Mouse (Mus musculus): ENCODE measurements at regions not wholly inside any gene's neighbourhood (a gene's known extent, or its start where the extent isn't known, plus 50 kb on each side); places are given as distances from the start of the nearest gene placed in this dataset.

DNA sequence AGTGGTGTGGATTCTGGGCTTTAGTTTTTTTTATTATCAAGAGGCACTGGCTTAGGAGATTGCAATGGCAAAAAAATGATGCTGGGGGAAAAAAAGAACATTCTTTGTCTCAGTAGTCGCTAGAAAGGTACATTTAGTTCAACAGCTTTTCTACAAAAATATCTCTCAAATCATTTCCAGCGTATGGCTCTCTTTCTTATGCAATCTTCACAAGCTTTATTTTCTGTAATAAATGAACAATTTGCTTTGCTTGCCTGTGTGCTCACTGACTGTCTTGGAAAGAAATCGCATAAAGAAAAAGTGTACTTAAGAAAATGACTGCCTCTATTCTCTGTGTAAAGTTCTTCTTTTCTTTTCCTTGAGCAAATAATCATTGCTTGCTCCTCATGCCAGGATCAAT lies 742.1 kb upstream of the Lrrc4c start:
- Histone ChIP-seq H3K4me1 (replicated peaks; ENCODE audit: control insufficient read depth, insufficient read depth, low read length) (no peaks in the 10 kb centered on the region), H3K9ac (ENCODE audit: low read depth, low read length) (no peak overlapping the region), H3K36me3 (ENCODE audit: control insufficient read depth, insufficient read depth) (no peaks in the 10 kb centered on the region), H3K4me2 (replicated peaks; ENCODE audit: low read depth) (no peak overlapping the region), H3K9me3 (ENCODE audit: control insufficient read depth) (no peaks in the 10 kb centered on the region), H3K27me3 (replicated peaks; ENCODE audit: control insufficient read depth, insufficient read depth, low read length) (no peaks in the 10 kb centered on the region), H3K4me3 (ENCODE audit: low read depth, low read length) (no peak overlapping the region), H3K27ac (ENCODE audit: low read depth, low read length) (no peak overlapping the region)
- TF ChIP-seq CTCF (IDR thresholded peaks at IDR 0.05; ENCODE audit: low read depth) = no peak
- WGBS = 79% methylated on average over 3 of the region's 3 CpGs
- no peak for ATAC-seq

DNA sequence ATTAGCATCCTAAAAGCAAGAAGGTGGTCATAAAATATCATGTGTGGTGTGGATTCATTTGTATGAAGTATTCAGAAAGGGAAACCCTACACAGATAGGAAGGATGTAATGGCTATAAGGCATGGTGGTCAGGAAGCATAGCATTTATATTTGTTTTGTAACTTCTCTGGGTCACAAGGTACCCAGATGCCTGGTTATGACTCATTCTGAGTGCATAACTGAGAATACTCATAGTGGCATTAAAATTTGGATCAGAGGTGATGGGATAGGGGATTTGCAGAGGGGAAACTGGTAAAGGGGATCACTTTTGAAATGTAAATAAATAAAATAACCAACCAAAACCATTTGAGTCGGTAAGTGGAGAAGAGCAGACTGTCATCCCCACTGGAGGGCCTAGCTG lies 738.8 kb upstream of the Lrrc4c start:
- Histone ChIP-seq H3K4me2 (replicated peaks; ENCODE audit: low read depth) (no peak overlapping the region), H3K4me3 (ENCODE audit: low read depth, low read length) (no peak overlapping the region), H3K27me3 (replicated peaks; ENCODE audit: control insufficient read depth, insufficient read depth, low read length) (no peaks in the 10 kb centered on the region), H3K9me3 (ENCODE audit: control insufficient read depth) (no peaks in the 10 kb centered on the region), H3K4me1 (replicated peaks; ENCODE audit: control insufficient read depth, insufficient read depth, low read length) (no peaks in the 10 kb centered on the region), H3K36me3 (ENCODE audit: control insufficient read depth, insufficient read depth) (no peaks in the 10 kb centered on the region), H3K9ac (ENCODE audit: low read depth, low read length) (no peak overlapping the region), H3K27ac (ENCODE audit: low read depth, low read length) (no peak overlapping the region)
- no peak for ATAC-seq
- TF ChIP-seq CTCF (IDR thresholded peaks at IDR 0.05; ENCODE audit: low read depth) = no peak
- WGBS = 76% methylated on average over 1 of the region's 1 CpGs

DNA sequence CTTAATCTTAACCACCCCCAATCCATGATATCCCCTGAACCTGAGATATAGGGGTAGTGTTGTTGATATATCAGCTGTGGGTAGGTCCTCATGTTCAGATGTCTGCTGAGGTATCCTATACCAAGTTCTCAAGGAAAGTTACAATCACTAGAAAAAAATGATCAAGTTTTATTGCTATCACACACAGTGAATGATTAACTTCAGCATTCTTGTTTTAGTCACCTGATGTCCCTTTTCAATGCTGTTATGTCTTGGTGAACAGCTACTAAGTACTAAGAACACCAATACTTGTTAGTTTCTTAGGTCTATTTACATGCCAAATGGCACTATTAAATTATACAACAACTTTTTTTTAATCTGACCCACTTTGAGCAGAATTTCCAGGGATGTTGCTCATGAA lies 732.0 kb upstream of the Lrrc4c start:
- Histone ChIP-seq H3K27ac (ENCODE audit: low read depth, low read length) (no peak overlapping the region), H3K9ac (ENCODE audit: low read depth, low read length) (no peak overlapping the region), H3K27me3 (replicated peaks; ENCODE audit: control insufficient read depth, insufficient read depth, low read length) (no peaks in the 10 kb centered on the region), H3K4me1 (replicated peaks; ENCODE audit: control insufficient read depth, insufficient read depth, low read length) (no peaks in the 10 kb centered on the region), H3K4me2 (replicated peaks; ENCODE audit: low read depth) (no peak overlapping the region), H3K4me3 (ENCODE audit: low read depth, low read length) (no peak overlapping the region), H3K36me3 (ENCODE audit: control insufficient read depth, insufficient read depth) (no peaks in the 10 kb centered on the region), H3K9me3 (ENCODE audit: control insufficient read depth) (no peaks in the 10 kb centered on the region)
- TF ChIP-seq CTCF (IDR thresholded peaks at IDR 0.05; ENCODE audit: low read depth) = no peak
- ATAC-seq = no peak

DNA sequence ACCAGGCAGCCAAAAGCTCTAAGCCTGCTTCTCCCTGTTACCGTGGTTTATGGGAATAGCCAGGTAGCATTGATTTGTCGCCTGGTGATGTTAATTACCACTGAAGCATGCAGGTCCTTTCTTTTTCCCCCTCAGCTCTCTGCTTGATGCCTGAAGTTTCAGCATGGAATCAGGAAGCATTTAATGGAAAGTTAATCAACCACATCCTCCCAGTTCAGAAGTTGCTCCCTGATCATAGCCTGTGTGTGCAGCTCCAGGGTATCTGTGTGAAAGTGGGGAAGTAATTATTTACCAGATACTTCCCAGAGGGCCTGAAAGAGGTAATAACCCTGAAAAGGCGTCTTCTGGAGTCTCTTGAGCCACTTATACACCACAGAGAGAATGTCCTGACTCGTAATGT lies 730.9 kb upstream of the Lrrc4c start:
- H3K4me2 ChIP-seq (replicated peaks; ENCODE audit: low read depth) = no peak overlapping the region
- no peaks in the 10 kb centered on the region for H3K36me3 ChIP-seq (ENCODE audit: control insufficient read depth, insufficient read depth)
- TF ChIP-seq CTCF (IDR thresholded peaks at IDR 0.05; ENCODE audit: low read depth) = no peak
- no peak for ATAC-seq
- H3K27me3 ChIP-seq (replicated peaks; ENCODE audit: control insufficient read depth, insufficient read depth, low read length) = no peaks in the 10 kb centered on the region
- H3K4me1 ChIP-seq (replicated peaks; ENCODE audit: control insufficient read depth, insufficient read depth, low read length) = no peaks in the 10 kb centered on the region
- H3K27ac ChIP-seq (ENCODE audit: low read depth, low read length) = no peak overlapping the region
- 44% methylated on average over 4 of the region's 4 CpGs for WGBS
- no peak overlapping the region for H3K9ac ChIP-seq (ENCODE audit: low read depth, low read length)
- H3K9me3 ChIP-seq (ENCODE audit: control insufficient read depth) = no peaks in the 10 kb centered on the region
- H3K4me3 ChIP-seq (ENCODE audit: low read depth, low read length) = no peak overlapping the region

DNA sequence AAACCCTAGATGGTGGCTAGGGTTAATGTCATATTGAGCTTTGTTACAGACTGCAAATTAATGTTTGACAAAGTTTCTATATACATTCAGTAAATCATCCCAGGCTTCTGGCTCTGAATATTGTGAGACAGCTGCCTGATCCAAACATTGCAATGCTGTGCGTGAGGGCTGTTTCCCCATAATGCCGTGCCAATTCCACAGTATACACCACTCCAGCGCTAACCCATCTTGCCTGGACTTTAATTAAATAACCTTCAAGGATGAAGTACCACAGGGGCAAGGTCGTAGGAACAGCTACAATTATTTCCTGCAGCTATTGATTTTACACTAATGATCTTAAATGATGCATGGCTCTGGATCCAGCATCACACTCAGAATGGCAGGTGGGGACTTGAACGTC lies 704.6 kb upstream of the Lrrc4c start:
- 53% methylated on average over 5 of the region's 5 CpGs for WGBS
- Histone ChIP-seq H3K4me2 (replicated peaks; ENCODE audit: low read depth) (no peak overlapping the region), H3K4me3 (ENCODE audit: low read depth, low read length) (no peak overlapping the region), H3K4me1 (replicated peaks; ENCODE audit: control insufficient read depth, insufficient read depth, low read length) (no peaks in the 10 kb centered on the region), H3K36me3 (ENCODE audit: control insufficient read depth, insufficient read depth) (no peaks in the 10 kb centered on the region), H3K9ac (ENCODE audit: low read depth, low read length) (no peak overlapping the region), H3K27me3 (replicated peaks; ENCODE audit: control insufficient read depth, insufficient read depth, low read length) (no peaks in the 10 kb centered on the region), H3K9me3 (ENCODE audit: control insufficient read depth) (no peaks in the 10 kb centered on the region), H3K27ac (ENCODE audit: low read depth, low read length) (no peak overlapping the region)
- no peak for ATAC-seq
- no peak for TF ChIP-seq CTCF (IDR thresholded peaks at IDR 0.05; ENCODE audit: low read depth)

DNA sequence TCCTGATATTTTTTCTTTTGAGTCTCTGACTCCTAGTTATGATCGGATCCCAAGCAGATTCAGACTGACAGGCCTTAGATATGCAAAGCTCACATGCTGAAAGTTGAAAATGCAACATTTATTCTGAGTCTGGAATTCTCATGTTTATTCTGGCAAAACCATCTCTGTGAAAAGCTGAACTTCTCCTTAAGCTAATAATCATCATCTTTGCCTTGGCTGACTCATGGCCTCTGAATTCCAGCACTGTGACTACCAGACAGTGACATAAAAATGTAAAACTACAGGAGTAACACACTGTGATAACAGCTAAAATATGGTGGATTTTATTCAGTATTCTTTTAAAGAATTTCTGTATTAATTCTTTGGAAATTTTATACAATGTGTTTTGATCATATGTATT lies 680.4 kb upstream of the Lrrc4c start:
- H3K4me1 ChIP-seq (replicated peaks; ENCODE audit: control insufficient read depth, insufficient read depth, low read length) = no peaks in the 10 kb centered on the region
- no peaks in the 10 kb centered on the region for H3K36me3 ChIP-seq (ENCODE audit: control insufficient read depth, insufficient read depth)
- no peak for TF ChIP-seq CTCF (IDR thresholded peaks at IDR 0.05; ENCODE audit: low read depth)
- no peak for ATAC-seq
- H3K9me3 ChIP-seq (ENCODE audit: control insufficient read depth) = no peaks in the 10 kb centered on the region
- H3K4me2 ChIP-seq (replicated peaks; ENCODE audit: low read depth) = no peak overlapping the region
- H3K9ac ChIP-seq (ENCODE audit: low read depth, low read length) = no peak overlapping the region
- H3K4me3 ChIP-seq (ENCODE audit: low read depth, low read length) = no peak overlapping the region
- H3K27ac ChIP-seq (ENCODE audit: low read depth, low read length) = no peak overlapping the region
- WGBS = 87% methylated on average over 1 of the region's 1 CpGs
- no peaks in the 10 kb centered on the region for H3K27me3 ChIP-seq (replicated peaks; ENCODE audit: control insufficient read depth, insufficient read depth, low read length)

DNA sequence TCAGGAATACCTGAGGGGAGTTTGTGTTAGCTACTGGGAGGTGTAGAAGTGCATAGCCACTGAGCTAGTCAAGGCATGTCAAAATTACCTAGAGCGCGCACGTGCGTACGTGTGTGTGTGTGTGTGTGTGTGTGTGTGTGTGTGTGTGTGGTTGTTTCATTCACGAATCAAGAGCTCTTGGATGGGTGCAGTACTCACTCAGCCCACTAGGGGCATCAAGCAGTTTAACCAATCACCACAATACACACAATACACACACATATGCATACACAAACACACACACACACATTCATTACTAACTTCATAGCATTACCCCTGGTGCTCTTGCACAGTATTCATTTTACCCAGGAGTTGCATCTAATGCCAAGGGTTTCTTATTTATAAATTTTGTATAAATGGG lies 643.6 kb upstream of the Lrrc4c start:
- no peaks in the 10 kb centered on the region for H3K27me3 ChIP-seq (replicated peaks; ENCODE audit: control insufficient read depth, insufficient read depth, low read length)
- peak; percentile 57 for TF ChIP-seq CTCF (IDR thresholded peaks at IDR 0.05; ENCODE audit: low read depth)

More for the DNA sequence above, 643.6 kb upstream of the Lrrc4c start:
- Histone ChIP-seq H3K9me3 (ENCODE audit: control insufficient read depth) (no peaks in the 10 kb centered on the region), H3K4me1 (replicated peaks; ENCODE audit: control insufficient read depth, insufficient read depth, low read length) (no peaks in the 10 kb centered on the region), H3K4me2 (replicated peaks; ENCODE audit: low read depth) (no peak overlapping the region), H3K36me3 (ENCODE audit: control insufficient read depth, insufficient read depth) (no peaks in the 10 kb centered on the region), H3K27ac (ENCODE audit: low read depth, low read length) (no peak overlapping the region), H3K9ac (ENCODE audit: low read depth, low read length) (no peak overlapping the region), H3K4me3 (ENCODE audit: low read depth, low read length) (no peak overlapping the region)
- 84% methylated on average over 6 of the region's 6 CpGs for WGBS
- no peak for ATAC-seq

Data from intestine, postnatal 0 days (tissue).